Mouse (Mus musculus): ENCODE data around the gene Nmt1. TPM values are rescaled to one million over a fixed set of nuclear protein-coding genes. Genes with fewer than 3 reads are reported as not detected.

The Nmt1 gene
- polyA plus RNA-seq, 1 experiment = 17.6 TPM

- H3K9me3 ChIP-seq = no peaks in the 10 kb centered on the region
- H3K4me3 ChIP-seq (replicated peaks) = no peak overlapping the region
- TF ChIP-seq FLI1 (IDR thresholded peaks at IDR 0.05; ENCODE audit: low read length) = no peak
- no peak for TF ChIP-seq GATA1 (IDR thresholded peaks at IDR 0.05; ENCODE audit: borderline replicate concordance, low read length)
- H3K27me3 ChIP-seq (replicated peaks) = peaks cover 2% of the 10 kb centered on the region
- peaks cover 78% of the 10 kb centered on the region for H3K36me3 ChIP-seq (replicated peaks; ENCODE audit: low read length)
- no peaks in the 10 kb centered on the region; the same call in 1 of the 2 replicates for H3K4me1 ChIP-seq
Observed at GRCm38 (mm10) chr11:103068884-103069283, 40.9 kb downstream of the Nmt1 start.

DNA sequence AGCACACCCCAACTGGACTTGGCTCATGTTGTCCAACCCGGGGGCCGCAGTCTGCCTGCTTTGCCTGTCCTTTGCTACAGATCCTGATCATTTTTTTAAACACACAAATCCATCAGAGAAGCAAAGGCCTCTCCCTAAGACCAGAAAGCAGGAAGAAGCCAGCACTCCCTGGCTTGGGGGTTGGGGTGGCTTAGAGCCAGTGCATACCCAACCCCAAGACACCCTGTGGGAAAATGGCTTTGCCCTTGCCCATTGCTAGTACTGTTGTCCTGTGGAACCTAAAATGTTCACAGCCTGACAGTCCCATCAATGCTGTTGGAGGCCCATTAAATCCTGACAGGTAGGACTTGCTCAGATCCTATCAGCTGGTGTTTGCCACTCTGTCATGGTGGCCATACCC, 41.7 kb downstream of the Nmt1 start:
- Histone ChIP-seq H3K9me3 (no peaks in the 10 kb centered on the region), H3K27me3 (replicated peaks) (peaks cover 9% of the 10 kb centered on the region), H3K4me1 (peaks cover 1% of the 10 kb centered on the region; the same call in 1 of the 2 replicates), H3K4me3 (replicated peaks) (no peak overlapping the region), H3K36me3 (replicated peaks; ENCODE audit: low read length) (peaks cover 69% of the 10 kb centered on the region)
- TF ChIP-seq GATA1 (IDR thresholded peaks at IDR 0.05; ENCODE audit: borderline replicate concordance, low read length) (no peak), FLI1 (IDR thresholded peaks at IDR 0.05; ENCODE audit: low read length) (no peak)

DNA sequence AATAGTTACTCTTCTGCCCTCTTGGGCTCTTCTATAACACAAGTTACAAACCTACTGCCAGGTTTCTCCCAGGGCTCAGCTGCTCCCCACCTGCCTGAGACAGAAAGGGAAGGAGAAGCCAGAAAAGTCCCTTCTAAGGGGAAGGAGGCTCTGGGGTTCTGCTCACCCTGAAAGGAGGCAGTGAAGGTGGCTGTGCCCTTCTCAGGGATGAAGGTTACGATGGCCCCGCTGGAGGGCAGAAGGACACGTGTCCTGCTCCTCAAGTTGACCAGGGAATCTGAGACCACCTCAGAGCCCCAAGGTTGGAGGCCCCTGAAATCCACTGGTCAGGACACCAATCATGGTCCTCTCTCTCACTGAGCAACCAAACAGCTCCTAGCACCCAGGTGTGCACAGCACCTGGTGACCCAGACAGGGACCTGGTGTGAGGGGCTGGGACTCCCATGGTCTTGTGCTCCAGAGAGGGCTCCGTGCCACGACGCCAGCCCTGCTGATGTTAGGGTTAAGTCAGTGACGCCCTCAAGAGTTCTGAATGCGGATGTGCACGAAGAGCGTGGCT, 42.4 kb downstream of the Nmt1 start:
- Histone ChIP-seq H3K27me3 (replicated peaks) (peaks cover 12% of the 10 kb centered on the region), H3K9me3 (no peaks in the 10 kb centered on the region), H3K36me3 (replicated peaks; ENCODE audit: low read length) (peaks cover 63% of the 10 kb centered on the region), H3K4me3 (replicated peaks) (no peak overlapping the region), H3K4me1 (peaks cover 5% of the 10 kb centered on the region; the same call in 1 of the 2 replicates)
- TF ChIP-seq FLI1 (IDR thresholded peaks at IDR 0.05; ENCODE audit: low read length) (no peak), GATA1 (IDR thresholded peaks at IDR 0.05; ENCODE audit: borderline replicate concordance, low read length) (no peak)

- Histone ChIP-seq H3K4me3 (replicated peaks) (no peak overlapping the region), H3K4me1 (peaks cover 8% of the 10 kb centered on the region; the same call in 1 of the 2 replicates), H3K36me3 (replicated peaks; ENCODE audit: low read length) (peaks cover 31% of the 10 kb centered on the region), H3K9me3 (no peaks in the 10 kb centered on the region), H3K27me3 (replicated peaks) (peaks cover 34% of the 10 kb centered on the region)
- TF ChIP-seq FLI1 (IDR thresholded peaks at IDR 0.05; ENCODE audit: low read length) (no peak), GATA1 (IDR thresholded peaks at IDR 0.05; ENCODE audit: borderline replicate concordance, low read length) (no peak)
Observed at GRCm38 (mm10) chr11:103073671-103074070, 45.7 kb downstream of the Nmt1 start.

DNA sequence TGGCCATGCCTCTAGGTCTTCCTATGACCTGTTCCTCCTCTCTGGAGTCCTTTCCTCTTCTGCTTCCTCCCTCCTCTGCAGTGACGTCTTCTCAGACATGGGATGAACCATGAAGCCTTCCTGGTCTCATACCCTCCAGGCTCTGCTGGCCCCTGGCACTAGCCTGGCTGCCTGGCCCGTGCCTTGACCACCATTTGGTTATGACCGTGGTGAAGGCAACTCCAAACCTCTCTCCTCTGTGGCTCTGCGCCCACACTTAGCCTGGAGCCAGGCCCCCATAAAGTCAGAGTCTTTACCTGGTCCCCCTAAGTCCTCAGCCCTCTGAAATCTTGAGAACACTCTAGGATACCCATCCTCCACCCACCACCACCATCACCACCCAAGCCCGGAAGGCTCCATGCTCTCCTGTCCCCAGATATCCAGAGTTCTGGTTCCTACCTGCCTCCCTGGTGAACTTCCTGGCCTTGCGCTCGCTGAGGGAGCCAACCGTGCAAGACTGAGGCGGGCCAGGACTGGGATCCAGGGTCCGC, 46.2 kb downstream of the Nmt1 start:
- H3K36me3 ChIP-seq (replicated peaks; ENCODE audit: low read length) = peaks cover 26% of the 10 kb centered on the region
- peaks cover 8% of the 10 kb centered on the region; the same call in 1 of the 2 replicates for H3K4me1 ChIP-seq
- TF ChIP-seq FLI1 (IDR thresholded peaks at IDR 0.05; ENCODE audit: low read length) (no peak), GATA1 (IDR thresholded peaks at IDR 0.05; ENCODE audit: borderline replicate concordance, low read length) (no peak)
- H3K9me3 ChIP-seq = no peaks in the 10 kb centered on the region
- peaks cover 40% of the 10 kb centered on the region for H3K27me3 ChIP-seq (replicated peaks)
- no peak overlapping the region for H3K4me3 ChIP-seq (replicated peaks)

DNA sequence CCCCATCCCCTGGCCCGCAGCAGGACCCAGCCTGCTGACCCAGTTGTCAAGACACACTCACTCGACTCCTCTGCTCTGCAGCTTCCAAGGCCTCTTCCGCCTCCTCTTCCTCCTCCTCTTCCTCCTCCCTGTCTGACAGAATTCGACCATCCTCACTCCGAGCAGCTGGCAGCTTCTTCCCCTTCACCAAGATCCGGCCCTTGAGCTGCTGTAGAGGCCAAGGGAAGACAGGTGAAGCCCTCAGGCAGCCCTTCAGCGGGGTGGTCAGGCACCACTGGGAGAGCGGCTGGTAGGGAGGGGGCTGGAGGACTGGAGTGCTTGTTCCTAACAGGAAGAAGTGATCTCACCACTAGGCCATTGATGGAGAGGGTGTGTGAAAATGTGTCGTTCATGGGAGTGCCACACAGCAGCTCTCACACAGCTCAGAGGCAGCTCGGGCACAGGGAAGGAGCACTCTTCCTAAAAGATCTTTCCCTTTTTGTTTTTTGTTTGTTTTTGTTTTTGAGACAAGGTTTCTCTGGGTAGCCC, 46.9 kb downstream of the Nmt1 start:
- Histone ChIP-seq H3K4me3 (replicated peaks) (no peak overlapping the region), H3K27me3 (replicated peaks) (peaks cover 46% of the 10 kb centered on the region), H3K9me3 (no peaks in the 10 kb centered on the region), H3K4me1 (peaks cover 8% of the 10 kb centered on the region; the same call in 1 of the 2 replicates), H3K36me3 (replicated peaks; ENCODE audit: low read length) (peaks cover 19% of the 10 kb centered on the region)
- TF ChIP-seq FLI1 (IDR thresholded peaks at IDR 0.05; ENCODE audit: low read length) (no peak), GATA1 (IDR thresholded peaks at IDR 0.05; ENCODE audit: borderline replicate concordance, low read length) (no peak)

GRCm38 (mm10) chr11:103076010-103076409, 48.0 kb downstream of the Nmt1 start:
- TF ChIP-seq GATA1 (IDR thresholded peaks at IDR 0.05; ENCODE audit: borderline replicate concordance, low read length) = no peak
- no peak for TF ChIP-seq FLI1 (IDR thresholded peaks at IDR 0.05; ENCODE audit: low read length)
- H3K36me3 ChIP-seq (replicated peaks; ENCODE audit: low read length) = peaks cover 7% of the 10 kb centered on the region

GRCm38 (mm10) chr11:103076581-103076980, 48.6 kb downstream of the Nmt1 start:
- no peaks in the 10 kb centered on the region for H3K9me3 ChIP-seq
- peaks cover 62% of the 10 kb centered on the region for H3K27me3 ChIP-seq (replicated peaks)
- TF ChIP-seq GATA1 (IDR thresholded peaks at IDR 0.05; ENCODE audit: borderline replicate concordance, low read length) (no peak), FLI1 (IDR thresholded peaks at IDR 0.05; ENCODE audit: low read length) (no peak)
- peaks cover 21% of the 10 kb centered on the region for H3K4me1 ChIP-seq
- peaks cover 2% of the 10 kb centered on the region for H3K36me3 ChIP-seq (replicated peaks; ENCODE audit: low read length)
- no peak overlapping the region for H3K4me3 ChIP-seq (replicated peaks)

More at GRCm38 (mm10) chr11:103076010-103076409, 48.0 kb downstream of the Nmt1 start:
- no peak overlapping the region for H3K4me3 ChIP-seq (replicated peaks)
- no peaks in the 10 kb centered on the region for H3K9me3 ChIP-seq
- H3K4me1 ChIP-seq = peaks cover 19% of the 10 kb centered on the region
- H3K27me3 ChIP-seq (replicated peaks) = peaks cover 56% of the 10 kb centered on the region

DNA sequence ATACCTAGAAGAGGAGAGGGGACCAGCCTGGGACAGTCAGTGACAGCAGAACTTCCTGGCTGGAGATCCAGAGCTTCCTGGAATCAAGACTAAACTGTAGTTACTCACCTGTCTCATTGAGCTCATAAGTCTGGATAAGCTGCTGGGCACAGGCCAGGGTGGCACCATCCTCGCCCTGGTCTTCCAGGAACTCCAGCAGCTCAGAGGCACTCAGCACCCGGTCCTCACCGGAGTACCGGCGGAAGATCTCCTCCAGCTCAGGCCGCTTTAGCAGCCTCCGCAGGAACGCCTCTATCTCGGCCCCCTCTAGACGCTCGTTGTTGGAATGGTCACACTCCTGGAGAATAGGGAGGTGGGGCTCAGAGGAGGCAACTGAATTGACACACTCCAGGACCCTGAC, 50.1 kb downstream of the Nmt1 start:
- Histone ChIP-seq H3K4me3 (replicated peaks) (no peak overlapping the region), H3K4me1 (peaks cover 21% of the 10 kb centered on the region), H3K9me3 (no peaks in the 10 kb centered on the region), H3K27me3 (replicated peaks) (peaks cover 76% of the 10 kb centered on the region), H3K36me3 (replicated peaks; ENCODE audit: low read length) (no peaks in the 10 kb centered on the region)
- TF ChIP-seq GATA1 (IDR thresholded peaks at IDR 0.05; ENCODE audit: borderline replicate concordance, low read length) = no peak
- no peak for TF ChIP-seq FLI1 (IDR thresholded peaks at IDR 0.05; ENCODE audit: low read length)
